Mouse (Mus musculus) heart, adult 2 months (tissue): ENCODE data around the gene Pbsn.
"Not testable (repeated sequence)": the region's sequence is repeated elsewhere in the genome, so short reads cannot be mapped to it uniquely, and the experiment has no call there.

Experiments used
- CTCF ChIP-seq: fragments of 200-600 bp; IDR thresholded peaks from 2 replicates; pipeline ENCODE4 v1.8.1; 2022; ENCODE audit warnings: antibody characterized with exemption, mild to moderate bottlenecking, moderate library complexity
- EP300 ChIP-seq: fragments of 200-500 bp; IDR thresholded peaks from 2 replicates; pipeline ENCODE4 v1.6.1; 2011; ENCODE audit warnings: low read depth, low read length, control low read depth; ENCODE audit not compliant: insufficient read depth
- POLR2A ChIP-seq: fragments of 200-500 bp; IDR thresholded peaks from 2 replicates; pipeline ENCODE4 v1.6.1; 2011; ENCODE audit warnings: mild to moderate bottlenecking, low read depth, low read length, control low read depth; ENCODE audit not compliant: insufficient read depth

GRCm38 (mm10) chrX:77880033-77880432 lies 26.6 kb upstream of the Pbsn start:
- TF ChIP-seq CTCF = peak; percentile 14
- not testable (repeated sequence) for TF ChIP-seq POLR2A, EP300
